Mouse (Mus musculus): ENCODE measurements around the gene Acot1.

The Acot1 gene

GRCm38 (mm10) chr12:84063833-84064232 is 54.5 kb downstream of the Acot1 start:
- no peak for DNase-seq (ENCODE audit: low spot score)

GRCm38 (mm10) chr12:84064621-84065020 is 55.3 kb downstream of the Acot1 start:
- no peak for DNase-seq (ENCODE audit: low spot score)

- no peak for DNase-seq (ENCODE audit: low spot score)
Observed at GRCm38 (mm10) chr12:84067752-84068151, 58.5 kb downstream of the Acot1 start.

Measured in testis, postnatal 14 days (tissue).